Mouse (Mus musculus) liver, embryonic 13.5 days (tissue): ENCODE results near the gene Gpr4. TPM values are rescaled to one million over a fixed set of nuclear protein-coding genes. Genes with fewer than 3 reads are reported as not detected.

ENCODE experiments used
- ATAC-seq: fragments of 200-750 bp; cut with Nextera tagmentation; 2 replicates; pipeline ENCODE4 v1.8.0; 2017; ENCODE audit warnings: low read depth, mild to moderate bottlenecking, moderate number of reproducible peaks, moderate library complexity
- DNase-seq: peaks from one replicate; pipeline ENCODE4 v3.0.0; 2022
- H3K27ac ChIP-seq: fragments of 300-500 bp; sonication (generic); 2 replicates; pipeline ENCODE4 v1.5.1; 2015; ENCODE audit warnings: moderate library complexity, mild to moderate bottlenecking, inconsistent platforms
- H3K27me3 ChIP-seq: fragments of 300-500 bp; sonication (generic); 2 replicates; pipeline ENCODE4 v1.6.1; 2015; ENCODE audit warnings: mild to moderate bottlenecking, inconsistent platforms
- H3K36me3 ChIP-seq: fragments of 300-500 bp; sonication (generic); 2 replicates; pipeline ENCODE4 v1.6.1; 2015; ENCODE audit warnings: mild to moderate bottlenecking, inconsistent platforms
- H3K4me1 ChIP-seq: fragments of 300-500 bp; sonication (generic); replicated peaks from 2 replicates; pipeline ENCODE4 v1.6.1; 2015; ENCODE audit warnings: inconsistent platforms
- H3K4me2 ChIP-seq: fragments of 300-500 bp; sonication (generic); 2 replicates; pipeline ENCODE4 v1.6.1; 2015; ENCODE audit warnings: inconsistent platforms, mild to moderate bottlenecking, moderate library complexity
- H3K4me3 ChIP-seq: fragments of 300-500 bp; sonication (generic); replicated peaks from 2 replicates; pipeline ENCODE4 v1.5.1; 2015; ENCODE audit warnings: mild to moderate bottlenecking, inconsistent platforms
- H3K9ac ChIP-seq: fragments of 300-500 bp; sonication (generic); 2 replicates; pipeline ENCODE4 v1.6.1; 2015; ENCODE audit warnings: mild to moderate bottlenecking, inconsistent platforms
- H3K9me3 ChIP-seq: fragments of 300-500 bp; sonication (generic); replicated peaks from 2 replicates; pipeline ENCODE4 v1.6.1; 2016; ENCODE audit warnings: inconsistent platforms
- WGBS: fragments of 180-500 bp; shearing (Covaris S2); methylation state at CpG from one replicate; pipeline ENCODE4 v1.1.7; 2015; ENCODE audit not compliant: insufficient replicate concordance; 5-methylcytosine and 5-hydroxymethylcytosine counted together
- polyA plus RNA-seq: library from polyadenylated mRNA; unstranded; fragments of >200 nt; fragmentation: Nextera tagmentation; extraction: Ambion mirVana; gene quantifications from 2 replicates; pipeline ENCODE4 v1.2.1, GENCODE M21; 2015

Gpr4 gene
- polyA plus RNA-seq, 1 experiment from 2014 or later = 0.31 TPM

DNA sequence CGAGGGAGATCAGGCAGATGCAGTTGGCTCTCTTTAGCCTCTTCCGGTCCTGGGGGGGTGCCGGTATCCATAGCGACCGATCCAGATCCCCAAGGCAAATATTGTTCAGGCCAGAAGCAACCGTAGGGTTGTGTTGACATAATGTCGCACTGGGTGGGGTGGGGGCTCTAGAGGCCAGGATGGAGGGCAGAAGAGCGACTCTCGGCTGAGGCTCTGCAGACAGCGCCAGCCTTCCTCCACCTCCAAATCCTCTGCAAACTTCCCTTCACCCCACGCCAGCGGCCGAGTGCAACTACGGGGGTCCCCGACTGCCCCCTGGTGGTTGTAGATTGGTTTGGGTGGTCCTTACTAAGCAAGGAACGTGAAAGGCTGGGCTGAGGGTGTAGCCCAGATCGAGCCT is 39.5 kb upstream of the Gpr4 start:
- Histone ChIP-seq H3K9me3 (no peaks in the 10 kb centered on the region), H3K4me3 (peak overlapping the region; percentile 7; the same call in 1 of the 2 replicates), H3K9ac (no peak overlapping the region; the same call in 1 of the 2 replicates), H3K27me3 (peaks cover 82% of the 10 kb centered on the region), H3K4me2 (peak overlapping the region; percentile 38), H3K4me1 (peaks cover 23% of the 10 kb centered on the region), H3K27ac (no peak overlapping the region), H3K36me3 (no peaks in the 10 kb centered on the region)
- 3% methylated on average over 17 of the region's 17 CpGs for WGBS
- peak; percentile 59 for DNase-seq
- ATAC-seq = peak; percentile 34; the same call in 1 of the 2 replicates

DNA sequence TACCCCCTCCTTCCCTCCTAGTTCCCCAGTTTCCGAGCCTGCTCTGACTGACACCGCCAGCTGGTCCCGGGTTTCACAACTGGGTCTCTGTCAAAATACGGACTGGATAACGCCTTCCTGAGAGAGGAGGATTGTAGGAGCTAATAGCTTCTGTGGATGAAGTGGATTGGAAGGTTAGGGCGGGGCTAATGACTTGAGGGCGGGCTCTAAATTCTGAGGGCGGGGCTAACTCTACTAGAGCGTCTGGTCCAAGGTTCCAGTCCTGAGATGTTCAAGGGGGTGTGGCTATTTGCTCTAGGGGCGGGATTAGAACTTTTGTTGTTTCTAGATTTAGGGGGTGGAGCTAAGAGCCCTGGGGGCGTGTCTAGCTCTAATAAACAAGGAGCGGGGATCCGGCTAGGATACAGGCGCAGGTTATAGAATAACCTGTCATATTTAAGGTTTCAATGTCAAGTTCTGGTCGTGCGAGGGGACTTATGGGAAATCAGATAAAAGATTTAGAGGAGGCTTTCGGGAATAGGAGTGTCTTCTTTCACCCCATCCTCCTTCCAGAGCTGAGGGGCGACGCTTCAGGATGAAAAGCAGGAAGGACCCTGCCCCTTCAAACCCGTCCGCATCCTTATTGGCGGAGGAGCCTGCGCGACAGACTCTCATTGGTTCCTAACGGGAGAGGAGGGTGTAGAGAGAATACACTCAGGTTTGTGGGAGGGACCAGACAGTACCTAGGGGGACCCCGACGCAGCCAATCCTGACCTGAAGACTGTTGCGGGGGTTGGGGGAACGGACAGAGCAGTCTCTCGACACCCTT is 36.4 kb upstream of the Gpr4 start, which contains the start of gene Eml2:
Eml2 (plus strand) TSS at position 714 of the 808 bp plus-strand sequence.
- H3K9ac ChIP-seq = no peak within 1 kb of the TSS
- H3K27ac ChIP-seq = no peak within 1 kb of the TSS
- no peaks in the 10 kb centered on the region for H3K36me3 ChIP-seq
- DNase-seq (no peak), ATAC-seq (no peak)
- H3K27me3 ChIP-seq = peaks cover 87% of the 10 kb centered on the region
- H3K4me1 ChIP-seq = peaks cover 49% of the 10 kb centered on the region
- no peaks in the 10 kb centered on the region for H3K9me3 ChIP-seq
- 3% methylated on average over 30 of the region's 30 CpGs for WGBS
- no peak within 1 kb of the TSS for H3K4me2 ChIP-seq
- 0 out of 2 replicates have a peak within 1 kb of the TSS, but pooled peaks have one; percentile 8 for H3K4me3 ChIP-seq

DNA sequence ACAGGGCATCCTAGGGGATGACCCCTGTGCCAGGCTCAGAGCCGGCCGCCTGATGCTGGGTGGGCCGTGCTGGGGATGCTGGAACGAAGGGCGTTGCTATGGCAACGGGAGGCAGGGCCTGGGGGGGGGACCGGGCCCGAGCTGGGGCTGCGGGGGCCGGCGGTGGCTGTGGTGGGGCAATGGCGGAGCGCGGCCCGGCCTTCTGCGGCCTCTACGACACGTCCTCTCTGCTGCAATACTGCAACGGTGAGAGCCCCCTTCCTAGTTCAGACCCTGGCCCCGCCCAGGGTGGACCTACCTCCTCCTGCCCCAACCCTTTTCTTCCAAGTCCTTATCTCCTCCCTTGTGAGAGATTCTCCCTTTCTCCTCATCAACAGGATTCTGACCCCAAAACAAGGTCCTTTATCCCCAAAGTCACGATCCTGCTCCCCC is 35.8 kb upstream of the Gpr4 start:
- H3K9ac ChIP-seq = no peak overlapping the region
- DNase-seq (no peak), ATAC-seq (no peak)
- no peaks in the 10 kb centered on the region for H3K9me3 ChIP-seq
- H3K27me3 ChIP-seq = peaks cover 87% of the 10 kb centered on the region
- no peak overlapping the region for H3K27ac ChIP-seq
- H3K4me3 ChIP-seq = 0 out of 2 replicates have a peak overlapping the region, but pooled peaks have one; percentile 8
- WGBS = 8% methylated on average over 21 of the region's 21 CpGs
- H3K4me2 ChIP-seq = no peak overlapping the region
- H3K36me3 ChIP-seq = no peaks in the 10 kb centered on the region
- peaks cover 55% of the 10 kb centered on the region for H3K4me1 ChIP-seq

DNA sequence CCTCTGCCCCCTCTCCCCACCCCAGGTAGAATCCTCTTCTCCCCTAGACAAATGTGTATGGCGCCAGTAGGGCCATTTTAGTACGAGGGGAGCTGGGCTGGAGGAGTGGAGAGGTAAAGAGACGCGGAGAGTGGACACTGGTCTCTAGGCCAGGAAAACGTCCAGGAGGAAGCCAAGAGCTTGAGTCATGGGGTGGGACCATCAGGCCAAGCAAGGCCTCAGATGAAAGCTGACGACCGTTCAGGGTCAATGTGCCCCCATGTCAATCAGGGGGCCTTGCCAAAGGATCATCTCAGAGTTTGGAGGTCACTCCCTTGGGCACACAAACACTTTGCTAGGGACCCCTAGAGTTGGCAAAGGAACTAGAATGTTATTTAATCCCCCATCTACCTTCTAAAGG is 35.1 kb upstream of the Gpr4 start:
- Histone ChIP-seq H3K36me3 (no peaks in the 10 kb centered on the region), H3K27ac (no peak overlapping the region), H3K4me1 (peaks cover 55% of the 10 kb centered on the region), H3K9me3 (no peaks in the 10 kb centered on the region), H3K27me3 (peaks cover 82% of the 10 kb centered on the region), H3K4me2 (no peak overlapping the region), H3K9ac (no peak overlapping the region), H3K4me3 (no peak overlapping the region)
- no peak for DNase-seq
- no peak for ATAC-seq
- 53% methylated on average over 7 of the region's 7 CpGs for WGBS

DNA sequence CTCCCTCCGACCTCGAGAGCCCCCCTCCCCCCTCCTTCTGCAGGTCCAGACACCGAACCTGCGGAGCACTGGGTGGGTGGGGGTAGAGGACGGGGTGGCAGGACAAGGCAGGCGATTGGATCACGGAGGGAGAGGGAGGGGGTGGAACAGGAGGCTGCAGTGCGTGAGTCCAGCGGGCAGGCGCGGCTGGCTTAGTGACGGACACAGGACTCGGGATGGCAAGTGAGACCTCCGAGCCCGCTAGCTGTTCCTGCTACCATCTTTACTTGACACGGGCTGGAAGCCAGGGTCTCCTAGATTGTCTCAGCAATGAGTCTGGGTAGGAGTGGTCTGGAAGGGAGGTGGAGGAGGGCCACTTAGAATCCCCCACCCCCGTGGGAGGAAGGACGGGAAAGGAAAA is 34.3 kb upstream of the Gpr4 start:
- no peak for DNase-seq
- Histone ChIP-seq H3K9me3 (no peaks in the 10 kb centered on the region), H3K4me3 (no peak overlapping the region), H3K36me3 (no peaks in the 10 kb centered on the region), H3K27ac (no peak overlapping the region), H3K27me3 (peaks cover 73% of the 10 kb centered on the region), H3K4me2 (no peak overlapping the region), H3K4me1 (peaks cover 52% of the 10 kb centered on the region), H3K9ac (no peak overlapping the region)
- no peak for ATAC-seq
- 13% methylated on average over 18 of the region's 18 CpGs for WGBS

DNA sequence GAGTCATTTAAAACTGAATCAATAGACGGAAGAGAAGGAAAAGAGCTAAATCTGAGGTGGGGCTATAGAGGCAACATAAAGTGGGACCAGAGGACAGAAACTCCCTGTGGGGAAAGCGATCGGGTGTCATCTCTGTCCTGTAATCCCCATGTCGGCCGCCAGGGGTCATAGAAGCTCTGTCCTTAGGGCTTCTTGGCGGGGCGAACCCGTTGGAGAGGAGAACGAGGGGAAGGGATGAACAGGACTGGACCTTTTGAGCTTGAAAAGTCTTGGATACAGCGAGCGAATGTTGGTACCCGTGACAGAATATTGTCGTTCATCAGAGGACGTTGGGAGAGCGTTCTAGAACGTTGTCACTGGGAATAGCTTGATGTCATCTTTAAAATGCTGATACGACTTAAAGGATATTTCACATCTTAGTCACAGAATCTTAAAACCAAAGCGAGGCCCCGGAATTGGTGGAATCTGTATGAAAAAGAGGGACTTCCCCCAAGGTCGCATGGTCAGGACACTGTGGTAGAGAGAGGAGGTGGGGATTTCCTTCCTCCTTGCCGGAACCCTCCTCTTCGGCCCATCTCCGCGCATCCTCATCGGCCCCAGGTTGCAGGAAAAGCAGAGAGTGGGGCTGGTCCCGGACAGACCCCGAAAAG is 33.8 kb upstream of the Gpr4 start:
- Histone ChIP-seq H3K9me3 (no peaks in the 10 kb centered on the region), H3K4me2 (peak overlapping the region; percentile 77), H3K36me3 (no peaks in the 10 kb centered on the region), H3K4me1 (peaks cover 52% of the 10 kb centered on the region), H3K27ac (no peak overlapping the region), H3K27me3 (peaks cover 68% of the 10 kb centered on the region), H3K4me3 (no peak overlapping the region), H3K9ac (no peak overlapping the region)
- no peak for ATAC-seq
- 2% methylated on average over 27 of the region's 27 CpGs for WGBS
- peak; percentile 66 for DNase-seq

DNA sequence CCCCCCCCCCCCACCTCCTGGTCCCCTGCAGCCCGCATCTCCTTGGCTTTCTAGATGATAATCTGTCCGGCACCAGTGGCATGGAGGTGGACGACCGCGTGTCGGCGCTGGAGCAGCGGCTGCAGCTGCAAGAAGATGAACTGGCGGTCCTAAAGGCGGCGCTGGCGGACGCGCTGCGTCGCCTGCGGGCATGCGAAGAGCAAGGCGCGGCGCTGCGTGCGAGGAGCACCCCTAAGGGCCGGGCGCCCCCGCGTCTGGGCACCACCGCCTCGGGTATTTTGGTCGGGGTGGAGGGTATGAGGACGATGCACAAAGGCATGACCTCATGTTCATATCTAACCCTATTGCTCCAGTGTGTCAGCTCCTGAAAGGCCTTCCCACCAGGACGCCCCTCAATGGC is 33.2 kb upstream of the Gpr4 start:
- H3K27me3 ChIP-seq = peaks cover 62% of the 10 kb centered on the region
- H3K4me3 ChIP-seq = peak overlapping the region; percentile 25; the same call in 1 of the 2 replicates

DNA sequence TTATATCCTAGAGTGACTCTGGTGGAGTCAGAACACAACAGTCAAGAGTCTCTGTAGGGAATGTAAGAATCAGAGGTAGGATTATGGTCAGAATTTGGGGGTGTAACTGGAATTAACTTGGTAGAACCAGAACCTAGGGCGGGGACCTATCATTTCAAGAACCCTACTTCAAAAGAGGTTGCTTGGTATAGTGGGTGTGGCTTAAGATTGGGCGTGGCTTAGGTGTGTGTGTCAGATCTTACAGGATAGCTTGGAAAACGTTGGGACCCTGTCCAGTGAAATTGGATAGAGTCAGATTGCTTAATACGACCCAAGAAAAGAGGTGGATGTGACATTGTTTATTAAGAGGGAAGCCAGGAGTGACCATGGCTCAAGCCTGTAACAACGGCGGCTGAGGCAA is 32.4 kb upstream of the Gpr4 start:
- Histone ChIP-seq H3K4me1 (peaks cover 59% of the 10 kb centered on the region), H3K27me3 (peaks cover 56% of the 10 kb centered on the region), H3K4me3 (peak overlapping the region; percentile 25; the same call in 1 of the 2 replicates), H3K36me3 (0 out of 2 replicates have a peak, but pooled peaks cover 3% of the 10 kb centered on the region), H3K9me3 (no peaks in the 10 kb centered on the region), H3K4me2 (peak overlapping the region; percentile 77), H3K9ac (0 out of 2 replicates have a peak overlapping the region, but pooled peaks have one; percentile 9), H3K27ac (no peak overlapping the region)
- no peak for ATAC-seq
- DNase-seq = no peak
- 33% methylated on average over 6 of the region's 6 CpGs for WGBS

More for the DNA sequence above, 33.2 kb upstream of the Gpr4 start:
- DNase-seq (peak; percentile 49), ATAC-seq (0 out of 2 replicates have a peak, but pooled peaks have one; percentile 6)
- under 1% methylated on average over 32 of the region's 32 CpGs for WGBS
- no peaks in the 10 kb centered on the region for H3K9me3 ChIP-seq
- peak overlapping the region; percentile 9; the same call in 1 of the 2 replicates for H3K9ac ChIP-seq
- H3K4me1 ChIP-seq = peaks cover 52% of the 10 kb centered on the region
- peak overlapping the region; percentile 77 for H3K4me2 ChIP-seq
- 0 out of 2 replicates have a peak, but pooled peaks cover 3% of the 10 kb centered on the region for H3K36me3 ChIP-seq
- no peak overlapping the region for H3K27ac ChIP-seq

DNA sequence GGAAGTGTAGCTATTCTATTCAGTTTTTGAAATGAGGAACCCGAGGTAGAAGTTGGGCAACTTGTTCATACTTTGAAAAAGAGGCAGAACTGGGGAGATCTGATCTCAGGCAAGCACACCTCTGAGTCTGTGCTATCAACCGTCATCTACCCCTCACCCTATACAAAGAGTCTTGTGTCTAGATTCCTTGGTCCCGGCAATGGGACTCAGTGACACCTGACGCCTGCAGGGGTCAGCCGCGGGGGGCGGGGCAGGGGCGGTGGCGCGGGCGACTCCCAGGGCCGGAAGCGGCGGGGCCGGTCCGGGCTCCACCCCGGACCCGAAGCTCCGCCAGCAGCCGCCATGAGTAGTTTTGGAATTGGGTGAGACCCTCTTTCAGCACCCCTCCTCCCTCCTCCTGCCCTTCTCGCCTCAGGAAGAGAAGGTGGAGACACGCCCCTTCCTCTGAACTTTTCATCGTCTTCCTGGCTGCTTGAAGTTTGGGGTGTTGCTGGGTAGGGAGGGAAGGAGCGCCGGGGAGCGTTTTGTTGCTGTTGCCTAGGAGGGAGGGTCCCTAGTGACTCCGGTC is 31.4 kb upstream of the Gpr4 start:
- DNase-seq = no peak
- no peaks in the 10 kb centered on the region for H3K9me3 ChIP-seq
- peak overlapping the region; percentile 77 for H3K4me2 ChIP-seq
- peak; percentile 55 for ATAC-seq
- H3K27ac ChIP-seq = 0 out of 2 replicates have a peak overlapping the region, but pooled peaks have one; percentile 24
- under 1% methylated on average over 27 of the region's 27 CpGs for WGBS
- H3K27me3 ChIP-seq = peaks cover 48% of the 10 kb centered on the region
- H3K36me3 ChIP-seq = 0 out of 2 replicates have a peak, but pooled peaks cover 3% of the 10 kb centered on the region
- peak overlapping the region; percentile 74 for H3K9ac ChIP-seq
- peak overlapping the region; percentile 67 for H3K4me3 ChIP-seq
- peaks cover 59% of the 10 kb centered on the region for H3K4me1 ChIP-seq

DNA sequence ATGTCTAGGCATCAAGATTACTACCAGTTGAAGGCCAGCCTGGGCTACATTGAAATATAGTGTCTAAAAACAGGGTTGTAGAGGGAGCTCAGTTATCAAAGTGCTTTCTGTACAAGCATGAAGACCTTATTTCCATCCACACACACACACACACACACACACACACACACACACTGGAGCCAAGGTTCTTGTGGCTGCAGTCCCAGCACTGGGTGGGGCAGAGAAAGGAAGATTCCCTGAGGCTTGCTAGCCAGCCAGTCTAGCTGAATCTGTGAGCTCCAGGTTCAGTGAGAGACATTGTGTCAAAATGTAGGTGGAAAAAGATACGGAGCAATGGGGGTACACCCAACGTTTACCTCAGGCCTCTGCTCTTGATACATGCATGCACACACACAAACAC is 28.1 kb upstream of the Gpr4 start:
- H3K27me3 ChIP-seq = peaks cover 15% of the 10 kb centered on the region
- H3K9me3 ChIP-seq = no peaks in the 10 kb centered on the region
- 66% methylated on average over 2 of the region's 2 CpGs for WGBS
- DNase-seq = no peak
- no peak for ATAC-seq
- no peak overlapping the region for H3K27ac ChIP-seq
- peaks cover 40% of the 10 kb centered on the region for H3K4me1 ChIP-seq
- 0 out of 2 replicates have a peak, but pooled peaks cover 3% of the 10 kb centered on the region for H3K36me3 ChIP-seq
- H3K4me3 ChIP-seq = no peak overlapping the region
- H3K9ac ChIP-seq = no peak overlapping the region
- no peak overlapping the region for H3K4me2 ChIP-seq

DNA sequence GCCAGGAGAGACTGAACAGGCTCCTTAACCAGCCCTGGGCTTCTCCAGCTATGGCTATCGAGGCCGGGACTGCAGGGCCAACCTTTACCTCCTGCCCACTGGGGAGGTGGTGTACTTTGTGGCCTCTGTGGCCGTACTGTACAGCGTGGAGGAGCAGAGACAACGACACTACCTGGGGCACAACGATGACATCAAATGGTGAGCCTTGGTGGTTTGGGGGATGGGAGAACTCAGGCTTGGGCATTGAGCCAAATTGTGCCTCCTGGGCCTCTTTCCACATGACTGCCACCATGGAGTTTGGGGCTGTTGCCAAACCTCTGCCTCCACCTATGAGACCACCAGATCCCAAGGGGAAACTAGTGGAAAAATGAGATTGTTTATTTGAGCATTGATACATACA is 27.6 kb upstream of the Gpr4 start:
- Histone ChIP-seq H3K27ac (no peak overlapping the region), H3K4me3 (no peak overlapping the region), H3K9me3 (no peaks in the 10 kb centered on the region), H3K4me1 (peaks cover 35% of the 10 kb centered on the region), H3K36me3 (0 out of 2 replicates have a peak, but pooled peaks cover 3% of the 10 kb centered on the region), H3K9ac (no peak overlapping the region), H3K4me2 (no peak overlapping the region), H3K27me3 (peaks cover 9% of the 10 kb centered on the region)
- 73% methylated on average over 6 of the region's 6 CpGs for WGBS
- ATAC-seq (no peak), DNase-seq (no peak)
